Mouse (Mus musculus) CD4-positive naive resting alpha-beta T cell, adult 76 days (primary cell): ENCODE data around the gene Gm38119. TPM values are rescaled to one million over a fixed set of nuclear protein-coding genes. Genes with fewer than 3 reads are reported as not detected.

Experiments
- total RNA-seq: library from RNA; stranded (reverse); gene quantifications from one replicate; pipeline ENCODE4 v1.2.4, GENCODE M21; 2023

Gene Gm38119
- total RNA-seq: not detected

DNA sequence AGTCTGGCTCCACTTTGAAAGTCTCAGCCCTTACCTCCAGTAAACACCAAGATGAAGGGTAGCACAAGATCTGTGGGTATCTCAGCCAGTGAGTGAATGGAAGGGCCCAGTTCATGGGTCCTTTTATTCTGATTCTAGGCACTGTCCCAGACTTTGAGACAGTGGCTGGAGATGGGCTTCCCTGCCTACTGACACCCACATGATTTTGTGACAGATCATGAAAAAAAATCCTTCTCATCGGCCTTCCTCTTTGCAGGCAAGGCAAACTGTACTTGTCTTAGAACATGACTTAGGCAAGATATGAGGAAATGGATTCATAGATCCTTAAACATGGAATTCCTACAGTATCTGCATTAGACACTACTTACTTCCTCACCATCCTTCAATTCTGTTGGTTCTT, at the start of gene Gm38119:
TSS of gene Gm38119 (minus strand) at position 101 of the 400 bp plus-strand sequence.

DNA sequence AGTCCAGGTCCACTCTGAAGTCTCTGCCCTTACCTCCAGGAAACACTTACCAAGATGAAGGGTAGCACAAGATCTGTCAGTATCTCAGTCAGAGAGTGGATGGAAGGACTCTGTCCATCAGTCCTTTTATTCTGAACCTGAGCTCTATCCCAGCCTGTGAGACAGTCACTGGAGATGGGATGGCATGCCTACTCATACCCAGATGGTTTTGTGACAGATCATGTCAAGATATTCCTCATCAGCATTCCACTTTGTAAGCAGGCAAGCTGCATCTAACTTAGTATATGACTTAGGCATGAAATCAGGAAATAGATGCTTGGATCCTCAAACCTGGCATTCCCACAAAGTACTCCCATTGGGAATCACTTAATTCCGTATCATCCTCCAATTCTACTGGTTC, 39.9 kb upstream of the Gm38119 start, which contains the start of gene Lce1i:
TSS of gene Lce1i (minus strand) at position 101 of the 400 bp plus-strand sequence.

DNA sequence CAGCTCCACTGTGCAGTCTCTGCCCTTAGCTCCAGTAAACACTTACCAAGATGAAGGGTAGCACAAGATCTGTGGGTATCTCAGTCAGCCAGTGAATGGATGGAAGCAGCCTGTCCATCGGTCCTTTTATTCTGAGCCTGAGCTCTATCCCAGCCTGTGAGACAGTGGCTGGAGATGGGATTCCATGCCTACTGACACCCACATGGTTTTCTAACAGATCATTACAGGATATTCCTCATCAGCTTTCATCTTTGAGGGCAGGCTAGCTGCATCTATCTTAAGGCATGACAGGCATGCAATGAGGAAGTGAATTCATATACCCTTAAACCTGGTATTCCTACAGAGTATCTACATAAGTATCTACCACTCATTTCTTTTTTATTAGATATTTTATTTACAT, 26.1 kb upstream of the Gm38119 start, which contains the start of gene Lce1h:
TSS of gene Lce1h (minus strand) at position 101 of the 400 bp plus-strand sequence.

DNA sequence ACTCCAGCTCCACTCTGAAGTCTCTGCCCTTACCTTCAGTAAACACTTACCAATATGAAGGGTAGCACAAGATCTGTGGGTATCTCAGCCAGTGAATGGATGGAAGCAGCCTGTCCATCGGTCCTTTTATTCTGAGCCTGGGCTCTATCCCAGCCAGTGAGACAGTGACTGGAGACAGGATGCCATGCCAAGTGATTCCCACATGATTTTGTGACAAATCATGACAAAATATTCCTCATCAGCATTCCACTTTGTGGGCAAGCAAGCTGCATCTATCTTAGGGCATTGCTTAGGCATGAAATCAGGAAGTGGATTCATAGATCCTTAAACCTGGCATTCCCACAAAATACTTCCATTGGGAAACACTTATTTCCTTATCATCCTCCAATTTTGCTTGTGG, 13.3 kb upstream of the Gm38119 start, which contains the start of gene Lce1g:
TSS of gene Lce1g (minus strand) at position 101 of the 400 bp plus-strand sequence.

DNA sequence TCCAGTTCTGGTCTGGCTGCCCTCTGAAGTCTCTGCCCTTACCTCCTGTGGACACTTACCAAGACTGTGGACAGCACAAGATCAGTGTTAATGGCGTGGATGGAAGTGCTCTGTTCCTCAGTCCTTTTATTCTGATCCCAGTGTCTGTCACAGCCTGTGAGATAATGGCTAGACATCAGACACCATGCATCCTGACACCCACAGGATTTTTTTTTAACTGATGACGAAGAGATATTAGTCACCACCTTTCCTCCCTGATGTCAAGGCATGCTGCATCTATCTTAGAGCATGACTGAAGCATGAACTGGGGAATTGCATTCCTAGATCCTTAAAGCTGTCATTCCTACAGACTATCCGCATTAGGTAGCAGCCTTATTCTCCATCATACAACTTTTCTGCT, 18.6 kb downstream of the Gm38119 start, which contains the start of gene Lce1f:
TSS of gene Lce1f (minus strand) at position 101 of the 400 bp plus-strand sequence.

DNA sequence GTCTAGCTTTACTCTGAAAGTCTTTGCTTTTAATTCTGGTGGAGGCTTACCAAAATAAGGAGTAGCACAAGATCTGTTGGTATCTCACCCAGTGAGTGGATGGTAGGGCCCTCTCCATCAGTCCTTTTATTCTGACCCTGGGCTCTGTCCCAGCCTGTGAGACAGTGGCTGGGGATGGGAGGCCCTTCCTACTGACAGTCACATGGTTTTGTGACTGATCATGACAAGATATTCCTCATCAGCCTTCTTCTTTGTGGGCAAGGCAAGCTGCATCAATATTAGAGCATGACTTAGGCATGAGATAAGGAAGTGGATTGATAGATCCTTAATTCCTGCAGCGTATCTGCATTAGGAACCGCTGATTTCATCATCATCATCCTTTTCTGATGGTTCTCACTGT, 29.9 kb downstream of the Gm38119 start, which contains the start of gene Lce1e:
TSS of gene Lce1e (minus strand) at position 101 of the 400 bp plus-strand sequence.

Other genes starting within 250 kb of the Gm38119 start
- not detected for gene Sprr4, start 238.6 kb downstream of the Gm38119 start, total RNA-seq
- gene 2310046K23Rik, start 204.6 kb downstream of the Gm38119 start, total RNA-seq: not detected
- gene Ivl, start 165.4 kb downstream of the Gm38119 start, total RNA-seq: not detected
- gene Smcp, start 150.1 kb downstream of the Gm38119 start, total RNA-seq: not detected
- not detected for gene 2210017I01Rik, start 131.6 kb downstream of the Gm38119 start, total RNA-seq
- not detected for gene Lce6a, start 117.4 kb downstream of the Gm38119 start, total RNA-seq
- gene Lce1a1, start 90.8 kb downstream of the Gm38119 start, total RNA-seq: not detected
- gene Lce1b, start 82.2 kb downstream of the Gm38119 start, total RNA-seq: not detected
- gene Lce1a2, start 68.8 kb downstream of the Gm38119 start, total RNA-seq: not detected
- not detected for gene Lce1c, start 59.8 kb downstream of the Gm38119 start, total RNA-seq
- not detected for gene Lce1d, start 51.9 kb downstream of the Gm38119 start, total RNA-seq
- gene Lce1e, start 30.0 kb downstream of the Gm38119 start, total RNA-seq: not detected
- gene Lce1f, start 18.7 kb downstream of the Gm38119 start, total RNA-seq: not detected
- gene Lce1g, start 13.2 kb upstream of the Gm38119 start, total RNA-seq: not detected
- gene Lce1h, start 26.0 kb upstream of the Gm38119 start, total RNA-seq: not detected
- not detected for gene Lce1i, start 39.8 kb upstream of the Gm38119 start, total RNA-seq
- gene Lce1j, start 51.4 kb upstream of the Gm38119 start, total RNA-seq: not detected
- gene Lce1k, start 68.8 kb upstream of the Gm38119 start, total RNA-seq: not detected
- not detected for gene Kprp, start 88.2 kb upstream of the Gm38119 start, total RNA-seq
- not detected for gene Lce1l, start 112.2 kb upstream of the Gm38119 start, total RNA-seq
- not detected for gene 2310050C09Rik, start 131.1 kb upstream of the Gm38119 start, total RNA-seq
- gene Lce3a, start 187.1 kb upstream of the Gm38119 start, total RNA-seq: not detected
- gene Lce3b, start 193.9 kb upstream of the Gm38119 start, total RNA-seq: not detected
- not detected for gene Lce3c, start 205.4 kb upstream of the Gm38119 start, total RNA-seq
- gene Lce3d, start 218.3 kb upstream of the Gm38119 start, total RNA-seq: not detected
- gene Lce3e, start 228.0 kb upstream of the Gm38119 start, total RNA-seq: not detected